Comparison of ENCODE assay signal across 19 mouse cellular contexts in genomic region chr12:117352511-117352910, GRCm38 (mm10).
DNase-seq lines count a peak whose midpoint lies in the region; ATAC-seq and TF ChIP-seq lines count a peak whose summit lies in the region.
"Had no signal": no experiment of that assay in that cellular context is flagged by ENCODE, and none has a peak within 500 bp of the region (broad histone marks: within the 10 kb centered on the region; RNA-seq: fewer than 3 reads in every experiment).

No protein-coding gene starts in this region.

- 0 out of 2 replicates have a peak, but pooled peaks have one; percentile 36 for ATAC-seq in forebrain, embryonic 12.5 days (ENCODE audit: low FRiP score)
- ATAC-seq in forebrain, postnatal 0 days = no peak
- ATAC-seq in midbrain, embryonic 15.5 days (replicated peaks) = no peak
- 0 out of 2 replicates have a peak, but pooled peaks have one; percentile 34 for ATAC-seq in midbrain, embryonic 13.5 days
- no peak for ATAC-seq in midbrain, embryonic 16.5 days
- ATAC-seq: activated CD4-positive, CD25-positive, alpha-beta regulatory T cell, adult 4 months; inflammation-experienced regulatory T-cells, adult 6 months; intestine, embryonic 16.5 days had no signal

- no peak for TF ChIP-seq CTCF in forebrain, postnatal 0 days (IDR thresholded peaks at IDR 0.05; ENCODE audit: low read depth)

- no peak overlapping the region for H3K9ac ChIP-seq in forebrain, embryonic 12.5 days
- H3K9ac ChIP-seq in forebrain, postnatal 0 days = no peak overlapping the region
- no peak overlapping the region for H3K9ac ChIP-seq in midbrain, embryonic 15.5 days
- no peak overlapping the region for H3K9ac ChIP-seq in midbrain, embryonic 13.5 days (replicated peaks)
- H3K9ac ChIP-seq in midbrain, embryonic 16.5 days (ENCODE audit: low read depth, low read length) = no peak overlapping the region
- H3K9ac ChIP-seq: embryonic facial prominence, embryonic 13.5 days; heart, embryonic 13.5 days; hindbrain, embryonic 13.5 days had no signal

- no peak overlapping the region for H3K4me3 ChIP-seq in forebrain, embryonic 12.5 days (replicated peaks)
- no peak overlapping the region for H3K4me3 ChIP-seq in forebrain, postnatal 0 days (ENCODE audit: low read depth, low read length)
- H3K4me3 ChIP-seq in midbrain, embryonic 10.5 days = no peak overlapping the region
- no peak overlapping the region for H3K4me3 ChIP-seq in midbrain, embryonic 15.5 days
- no peak overlapping the region for H3K4me3 ChIP-seq in midbrain, embryonic 13.5 days (replicated peaks)
- H3K4me3 ChIP-seq in midbrain, embryonic 16.5 days (ENCODE audit: low read depth, low read length) = no peak overlapping the region
- H3K4me3 ChIP-seq: embryonic facial prominence, embryonic 13.5 days; erythroblast, embryonic 14.5 days; heart, embryonic 13.5 days; hindbrain, embryonic 13.5 days had no signal

- H3K4me1 ChIP-seq in forebrain, embryonic 12.5 days = peaks cover 19% of the 10 kb centered on the region
- no peaks in the 10 kb centered on the region for H3K4me1 ChIP-seq in forebrain, postnatal 0 days (ENCODE audit: insufficient read depth)
- H3K4me1 ChIP-seq in midbrain, embryonic 10.5 days = peaks cover 75% of the 10 kb centered on the region
- H3K4me1 ChIP-seq in midbrain, embryonic 15.5 days = 0 out of 2 replicates have a peak, but pooled peaks cover 2% of the 10 kb centered on the region
- peaks cover 23% of the 10 kb centered on the region for H3K4me1 ChIP-seq in midbrain, embryonic 13.5 days (replicated peaks)
- peaks cover 7% of the 10 kb centered on the region; the same call in 1 of the 2 replicates for H3K4me1 ChIP-seq in midbrain, embryonic 16.5 days (ENCODE audit: control insufficient read depth, insufficient read depth, low read length)
- H3K4me1 ChIP-seq: embryonic facial prominence, embryonic 13.5 days had no signal

- no peak overlapping the region for H3K4me2 ChIP-seq in forebrain, embryonic 12.5 days
- no peak overlapping the region for H3K4me2 ChIP-seq in forebrain, postnatal 0 days (ENCODE audit: low read depth)
- no peak overlapping the region for H3K4me2 ChIP-seq in midbrain, embryonic 15.5 days
- no peak overlapping the region for H3K4me2 ChIP-seq in midbrain, embryonic 13.5 days (replicated peaks)
- H3K4me2 ChIP-seq in midbrain, embryonic 16.5 days (ENCODE audit: low read length) = no peak overlapping the region
- H3K4me2 ChIP-seq: embryonic facial prominence, embryonic 13.5 days; heart, embryonic 13.5 days; hindbrain, embryonic 13.5 days had no signal

- WGBS in forebrain, embryonic 12.5 days = 25% methylated on average over 3 of the region's 3 CpGs
- WGBS in forebrain, postnatal 0 days = 40% methylated on average over 3 of the region's 3 CpGs
- 34% methylated on average over 3 of the region's 3 CpGs for WGBS in midbrain, embryonic 10.5 days
- 39% methylated on average over 3 of the region's 3 CpGs for WGBS in midbrain, embryonic 15.5 days
- WGBS in midbrain, embryonic 13.5 days = 34% methylated on average over 3 of the region's 3 CpGs
- 45% methylated on average over 3 of the region's 3 CpGs for WGBS in midbrain, embryonic 16.5 days

- H3K27ac ChIP-seq in forebrain, embryonic 12.5 days = peak overlapping the region; percentile 15; the same call in 1 of the 2 replicates
- no peak overlapping the region for H3K27ac ChIP-seq in forebrain, postnatal 0 days (ENCODE audit: low read depth, low read length)
- peak overlapping the region; percentile 96 for H3K27ac ChIP-seq in midbrain, embryonic 10.5 days (replicated peaks)
- no peak overlapping the region for H3K27ac ChIP-seq in midbrain, embryonic 15.5 days
- H3K27ac ChIP-seq in midbrain, embryonic 13.5 days = 0 out of 2 replicates have a peak overlapping the region, but pooled peaks have one; percentile 12
- no peak overlapping the region for H3K27ac ChIP-seq in midbrain, embryonic 16.5 days (ENCODE audit: low read length)
- H3K27ac ChIP-seq: embryonic facial prominence, embryonic 13.5 days; heart, embryonic 13.5 days; hindbrain, embryonic 13.5 days; hindbrain, postnatal 0 days had no signal

- H3K27me3 ChIP-seq in forebrain, embryonic 12.5 days = peaks cover 19% of the 10 kb centered on the region
- no peaks in the 10 kb centered on the region for H3K27me3 ChIP-seq in forebrain, postnatal 0 days (ENCODE audit: insufficient read depth, low read length)
- no peaks in the 10 kb centered on the region for H3K27me3 ChIP-seq in midbrain, embryonic 10.5 days (ENCODE audit: low read depth, poor library complexity, severe bottlenecking)
- no peaks in the 10 kb centered on the region for H3K27me3 ChIP-seq in midbrain, embryonic 15.5 days (replicated peaks)
- H3K27me3 ChIP-seq in midbrain, embryonic 13.5 days = no peaks in the 10 kb centered on the region
- no peaks in the 10 kb centered on the region for H3K27me3 ChIP-seq in midbrain, embryonic 16.5 days (ENCODE audit: control insufficient read depth, insufficient read depth, low read depth, low read length)
- H3K27me3 ChIP-seq: heart, embryonic 13.5 days; hindbrain, embryonic 13.5 days had no signal

- peak; percentile 38 for DNase-seq in embryo, embryonic 10.5 days (ENCODE audit: low spot score)
- DNase-seq in embryo, embryonic 10 days (ENCODE audit: low spot score) = no peak
- no peak for DNase-seq in forebrain, postnatal 0 days
- peak; percentile 45 for DNase-seq in midbrain, embryonic 10.5 days (ENCODE audit: low spot score)
- DNase-seq: adrenal gland, adult 8-10 months; adrenal gland, postnatal 25 days; gastrocnemius, postnatal 25 days had no signal

- H3K36me3 ChIP-seq in forebrain, embryonic 12.5 days (replicated peaks) = no peaks in the 10 kb centered on the region
- H3K36me3 ChIP-seq in forebrain, postnatal 0 days (ENCODE audit: insufficient read depth) = no peaks in the 10 kb centered on the region
- no peaks in the 10 kb centered on the region for H3K36me3 ChIP-seq in midbrain, embryonic 10.5 days
- H3K36me3 ChIP-seq in midbrain, embryonic 15.5 days (replicated peaks) = no peaks in the 10 kb centered on the region
- no peaks in the 10 kb centered on the region for H3K36me3 ChIP-seq in midbrain, embryonic 13.5 days
- no peaks in the 10 kb centered on the region for H3K36me3 ChIP-seq in midbrain, embryonic 16.5 days (ENCODE audit: control insufficient read depth, insufficient read depth, low read length)
- H3K36me3 ChIP-seq: embryonic facial prominence, embryonic 13.5 days; heart, embryonic 13.5 days; hindbrain, embryonic 13.5 days had no signal

- no peaks in the 10 kb centered on the region for H3K9me3 ChIP-seq in forebrain, embryonic 12.5 days
- H3K9me3 ChIP-seq in forebrain, postnatal 0 days (ENCODE audit: low read length) = no peaks in the 10 kb centered on the region
- no peaks in the 10 kb centered on the region for H3K9me3 ChIP-seq in midbrain, embryonic 10.5 days (replicated peaks)
- no peaks in the 10 kb centered on the region for H3K9me3 ChIP-seq in midbrain, embryonic 15.5 days
- no peaks in the 10 kb centered on the region for H3K9me3 ChIP-seq in midbrain, embryonic 13.5 days
- H3K9me3 ChIP-seq in midbrain, embryonic 16.5 days (replicated peaks; ENCODE audit: control insufficient read depth, low read length, poor library complexity, severe bottlenecking) = no peaks in the 10 kb centered on the region
- H3K9me3 ChIP-seq: embryonic facial prominence, embryonic 13.5 days; heart, embryonic 13.5 days; hindbrain, embryonic 13.5 days had no signal

Comparison
In these comparisons a context has a peak if more than half of its experiments do, and no peak if none do; other contexts are left out.
1. DNase-seq: peak in embryo, embryonic 10.5 days (single experiment) and midbrain, embryonic 10.5 days (single experiment); none in embryo, embryonic 10 days (single experiment) and forebrain, postnatal 0 days (single experiment).
2. ATAC-seq: peak in forebrain, embryonic 12.5 days (single experiment) and midbrain, embryonic 13.5 days (single experiment); none in forebrain, postnatal 0 days (single experiment), midbrain, embryonic 15.5 days (single experiment) and midbrain, embryonic 16.5 days (single experiment).
3. H3K27ac ChIP-seq: peak in forebrain, embryonic 12.5 days (single experiment), midbrain, embryonic 10.5 days (single experiment) and midbrain, embryonic 13.5 days (single experiment); none in forebrain, postnatal 0 days (single experiment), midbrain, embryonic 15.5 days (single experiment) and midbrain, embryonic 16.5 days (single experiment).